Mouse (Mus musculus) kidney, adult 2 months (tissue): ENCODE results near the gene Vti1a.

Experiments used
- CTCF ChIP-seq: fragments of 200-500 bp; conservative IDR thresholded peaks from 2 replicates; pipeline ENCODE4 v1.5.1; 2011; ENCODE audit warnings: low read depth, mild to moderate bottlenecking, control low read depth, low read length, moderate library complexity, mixed read lengths; ENCODE audit not compliant: insufficient read depth, insufficient read length
- POLR2A ChIP-seq: fragments of 200-500 bp; IDR thresholded peaks from one replicate; pipeline ENCODE4 v1.6.1; 2011; ENCODE audit warnings: low read depth, low read length, control low read depth

GRCm38 (mm10) chr19:55337664-55338063, 21.6 kb downstream of the Vti1a start:
- TF ChIP-seq POLR2A (no peak), CTCF (no peak)
